Mouse (Mus musculus) spleen, adult 10 weeks (tissue): ENCODE results near the gene Rragc. TPM values are rescaled to one million over a fixed set of nuclear protein-coding genes. Genes with fewer than 3 reads are reported as not detected.

Source experiments
- polyA plus RNA-seq: library from polyadenylated mRNA; stranded (reverse); fragments of 350-450 nt; fragmentation: Illumina TruSeq; extraction: RNeasy Lipid Tissue Mini Kit (QIAGEN cat#74804); gene quantifications from one replicate; pipeline ENCODE4 v1.2.3, GENCODE M21; 2015; ENCODE audit warnings: low replicate concordance; ENCODE audit not compliant: insufficient read depth

Rragc gene
- polyA plus RNA-seq, result 74.8 TPM

DNA sequence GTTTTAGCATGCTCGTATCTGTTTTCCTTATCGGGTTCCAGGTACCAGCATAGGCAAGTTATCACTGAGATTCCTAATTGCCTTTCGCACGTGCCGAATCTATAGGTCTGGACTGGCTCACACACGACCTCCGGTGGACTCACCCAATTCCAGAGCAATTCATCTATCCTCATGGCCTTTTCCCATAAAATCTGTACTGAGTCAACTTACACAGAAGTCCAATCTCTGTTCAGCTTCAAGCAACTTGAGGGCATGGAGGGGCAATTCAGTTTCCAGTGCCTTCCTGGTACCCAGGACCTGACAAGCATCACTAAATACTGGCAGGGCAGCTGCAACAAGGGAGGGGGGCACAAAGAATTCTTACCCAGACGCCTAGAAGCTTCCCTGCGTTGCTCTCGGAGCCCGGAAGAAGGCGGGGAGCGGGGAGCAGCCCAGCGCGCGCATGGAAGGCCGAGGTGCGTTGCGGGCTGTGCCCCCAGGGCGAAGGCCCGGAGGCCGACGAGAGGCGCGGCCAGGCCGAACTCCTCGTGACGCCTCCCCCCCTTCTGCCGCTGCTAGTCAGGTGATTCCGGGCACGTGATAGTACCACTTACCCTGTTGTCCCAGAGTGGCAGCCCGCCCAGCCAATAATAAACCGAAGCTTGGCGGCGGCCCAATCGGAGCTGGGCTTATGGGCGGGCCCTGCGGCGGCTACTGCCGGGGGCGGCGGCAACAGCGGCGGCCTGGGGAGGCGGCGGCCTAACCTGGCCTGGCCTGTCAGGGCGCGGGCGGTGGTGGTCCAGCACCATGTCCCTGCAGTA, at the start of gene Rragc:
Gene Rragc (plus strand): TSS at position 699 of the 800 bp plus-strand sequence.

DNA sequence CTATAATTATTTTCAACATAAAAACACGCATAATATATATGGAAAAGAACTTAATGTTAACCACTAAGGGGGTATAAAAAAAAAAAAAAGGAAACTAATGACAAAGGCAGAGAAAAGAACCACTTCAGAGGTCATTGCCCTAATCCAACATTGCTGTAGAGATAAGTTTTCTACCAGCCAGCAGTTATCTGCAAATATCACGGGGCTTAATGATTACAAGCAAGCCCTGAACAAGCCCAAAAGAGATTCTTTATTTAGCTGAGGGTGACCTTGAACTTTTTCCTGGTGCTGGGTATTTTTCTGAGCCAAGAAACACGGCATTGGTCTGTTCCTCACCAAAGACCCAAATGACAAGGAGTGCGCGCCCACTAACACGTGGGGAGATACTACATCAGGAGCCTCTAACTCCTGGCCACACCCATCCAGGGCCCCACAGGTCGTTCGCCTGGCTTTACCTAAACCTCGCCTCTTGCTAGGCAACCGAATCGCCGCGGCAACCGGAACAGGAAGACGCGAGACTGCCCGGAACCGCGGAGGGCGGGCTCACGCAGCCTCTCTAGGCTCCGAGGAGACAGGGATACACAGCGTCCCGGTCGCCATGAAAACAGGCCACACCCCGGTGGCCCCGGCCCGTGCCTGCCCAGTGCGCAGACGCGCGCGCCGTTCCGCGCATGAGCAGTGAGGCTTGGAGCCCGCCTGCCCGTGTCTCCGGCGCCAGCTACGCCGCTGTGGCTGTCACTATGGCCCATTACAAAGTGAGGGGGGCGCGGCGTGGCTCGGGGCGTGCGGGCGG, 12.7 kb upstream of the Rragc start, which contains the start of gene Mycbp:
Gene Mycbp (plus strand): TSS at position 500 of the 793 bp plus-strand sequence.

DNA sequence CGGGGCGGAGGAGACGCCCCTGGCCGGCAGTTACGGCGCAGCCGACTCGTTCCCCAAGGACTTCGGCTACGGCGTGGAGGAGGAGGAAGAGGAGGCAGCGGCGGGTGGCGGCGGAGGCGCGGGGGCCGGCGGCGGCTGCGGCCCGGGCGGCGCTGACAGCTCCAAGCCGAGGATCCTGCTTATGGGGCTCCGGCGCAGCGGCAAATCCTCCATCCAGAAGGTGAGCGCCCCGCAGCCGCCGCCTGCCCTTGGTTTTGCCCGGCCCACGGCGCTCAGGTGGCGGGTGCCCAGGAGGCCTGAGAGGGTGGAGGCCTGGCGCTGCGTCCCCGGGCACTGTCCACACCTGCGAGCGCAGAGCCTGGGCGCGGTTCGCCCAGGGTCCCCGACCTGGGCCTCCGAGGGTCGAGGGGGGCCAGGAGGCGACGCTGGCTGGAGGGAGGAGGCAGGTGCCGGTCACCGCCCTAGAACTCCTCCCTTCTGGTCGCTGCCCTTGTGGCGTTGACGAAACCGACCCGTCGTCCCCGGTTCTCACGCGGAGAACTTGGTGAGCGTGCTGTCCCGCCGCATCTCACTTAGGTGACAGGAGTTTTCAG, 398 bp downstream of the Rragc start, which contains the start of gene 4930535I16Rik:
Gene 4930535I16Rik (minus strand): TSS at position 475 of the 593 bp plus-strand sequence.

Other genes starting within 250 kb of the Rragc start
- 678 TPM for gene Macf1, start 233.1 kb upstream of the Rragc start, polyA plus RNA-seq
- 73.0 TPM for gene Ndufs5, start 199.2 kb upstream of the Rragc start, polyA plus RNA-seq
- gene Akirin1, start 167.1 kb upstream of the Rragc start, polyA plus RNA-seq, result 88.7 TPM
- 4.2 TPM for gene Rhbdl2, start 129.6 kb upstream of the Rragc start, polyA plus RNA-seq
- gene 4933427I04Rik, start 57.8 kb upstream of the Rragc start, polyA plus RNA-seq, result not detected
- 21.5 TPM for gene Mycbp, start 12.6 kb upstream of the Rragc start, polyA plus RNA-seq
- not detected for gene 4930535I16Rik, start 576 bp downstream of the Rragc start, polyA plus RNA-seq